Mouse (Mus musculus) G1E (cell line): ENCODE measurements around the gene Syne3. TPM values are rescaled to one million over a fixed set of nuclear protein-coding genes. Genes with fewer than 3 reads are reported as not detected.

Experiments used
- ATAC-seq: 2 replicates; pipeline ENCODE4 v1.8.0; 2016; ENCODE audit warnings: mild to moderate bottlenecking; ENCODE audit not compliant: insufficient number of reproducible peaks, poor library complexity, low FRiP score, severe bottlenecking; ENCODE audit errors: extremely low read depth
- DNase-seq: peaks from one replicate; pipeline ENCODE4 v3.0.0; 2012; ENCODE audit warnings: low spot score
- H3K27me3 ChIP-seq: 2 replicates; pipeline ENCODE4 v1.6.1; 2012; ENCODE audit warnings: mild to moderate bottlenecking, low read length, inconsistent platforms; ENCODE audit not compliant: insufficient read depth
- H3K36me3 ChIP-seq: replicated peaks from 2 replicates; pipeline ENCODE3; 2012; ENCODE audit warnings: mild to moderate bottlenecking, inconsistent platforms
- H3K4me1 ChIP-seq: 2 replicates; pipeline ENCODE4 v1.6.1; 2012; ENCODE audit warnings: low read depth, low read length, inconsistent platforms, mixed read lengths; ENCODE audit not compliant: insufficient read depth
- H3K4me3 ChIP-seq: 2 replicates; pipeline ENCODE4 v1.5.1; 2012; ENCODE audit warnings: low read depth, mild to moderate bottlenecking, inconsistent platforms, low read length, moderate library complexity, mixed read lengths
- H3K9me3 ChIP-seq: replicated peaks from 2 replicates; pipeline ENCODE4 v1.6.1; 2012; ENCODE audit warnings: inconsistent platforms
- CTCF ChIP-seq: IDR thresholded peaks from 2 replicates; pipeline ENCODE4 v1.5.1; 2012; ENCODE audit warnings: low read depth, low read length, inconsistent platforms, mixed read lengths
- GATA1 ChIP-seq: IDR thresholded peaks from 2 replicates; pipeline ENCODE4 v1.6.1; 2012; ENCODE audit warnings: borderline replicate concordance, low read length, inconsistent platforms, mixed read lengths
- GATA2 ChIP-seq: IDR thresholded peaks from 2 replicates; pipeline ENCODE4 v1.6.1; 2012; ENCODE audit warnings: low read depth, low read length, inconsistent platforms, borderline replicate concordance
- POLR2AphosphoS5 ChIP-seq: IDR thresholded peaks from 2 replicates; pipeline ENCODE4 v1.6.1; 2012; ENCODE audit warnings: low read depth, low read length, inconsistent platforms; ENCODE audit not compliant: insufficient replicate concordance
- TAL1 ChIP-seq: conservative IDR thresholded peaks from 2 replicates; pipeline ENCODE4 v1.6.1; 2012; ENCODE audit warnings: low read depth, low read length, inconsistent platforms, mixed read lengths
- polyA plus RNA-seq: library from polyadenylated mRNA; stranded (reverse); fragments of >175 nt; gene quantifications from 2 replicates; pipeline ENCODE4 v1.2.3, GENCODE M21; 2012
- total RNA-seq, 2 experiments: library from RNA; stranded (forward) in 1 of 2; stranded (reverse) in 1 of 2; fragments of 200-1000 nt in 1 of 2; fragments of >200 nt in 1 of 2; fragmentation: Nextera tagmentation in 1 of 2; gene quantifications; 2 replicates each; pipeline ENCODE4 v1.2.3; 2014 to 2017

Gene Syne3
- total and polyA plus RNA-seq, 3 experiments = 21.7 to 31.1 (median 27.9) TPM

GRCm38 (mm10) chr12:104990741-104991454 lies 18.7 kb downstream of the Syne3 start:
- DNase-seq (peak; percentile 92), ATAC-seq (peak; percentile 93)
- H3K4me1 ChIP-seq = peaks cover 84% of the 10 kb centered on the region

GRCm38 (mm10) chr12:104987936-104988335 lies 21.7 kb downstream of the Syne3 start:
- TF ChIP-seq CTCF (no peak), TAL1 (no peak), GATA2 (no peak), POLR2AphosphoS5 (no peak), GATA1 (no peak)
- no peaks in the 10 kb centered on the region for H3K27me3 ChIP-seq
- H3K36me3 ChIP-seq = peaks cover 93% of the 10 kb centered on the region
- H3K4me1 ChIP-seq = peaks cover 81% of the 10 kb centered on the region
- DNase-seq = no peak
- ATAC-seq = no peak
- H3K4me3 ChIP-seq = no peak overlapping the region
- H3K9me3 ChIP-seq = no peaks in the 10 kb centered on the region

More at GRCm38 (mm10) chr12:104990741-104991454, 18.7 kb downstream of the Syne3 start:
- no peaks in the 10 kb centered on the region for H3K27me3 ChIP-seq
- peaks cover 88% of the 10 kb centered on the region for H3K36me3 ChIP-seq
- H3K9me3 ChIP-seq = no peaks in the 10 kb centered on the region
- peak overlapping the region; percentile 17 for H3K4me3 ChIP-seq
- TF ChIP-seq POLR2AphosphoS5 = no peak
- TF ChIP-seq TAL1 = 0 out of 2 replicates have a peak, but pooled peaks have one; percentile 24
- no peak for TF ChIP-seq GATA1

GRCm38 (mm10) chr12:104986781-104987180 lies 22.8 kb downstream of the Syne3 start:
- Histone ChIP-seq H3K4me3 (no peak overlapping the region), H3K36me3 (peaks cover 92% of the 10 kb centered on the region), H3K27me3 (no peaks in the 10 kb centered on the region), H3K9me3 (0 out of 2 replicates have a peak, but pooled peaks cover 2% of the 10 kb centered on the region), H3K4me1 (peaks cover 72% of the 10 kb centered on the region)
- DNase-seq (no peak), ATAC-seq (no peak)
- no peak for TF ChIP-seq GATA1
- no peak for TF ChIP-seq TAL1
- TF ChIP-seq POLR2AphosphoS5 = no peak
- no peak for TF ChIP-seq GATA2
- TF ChIP-seq CTCF = no peak

DNA sequence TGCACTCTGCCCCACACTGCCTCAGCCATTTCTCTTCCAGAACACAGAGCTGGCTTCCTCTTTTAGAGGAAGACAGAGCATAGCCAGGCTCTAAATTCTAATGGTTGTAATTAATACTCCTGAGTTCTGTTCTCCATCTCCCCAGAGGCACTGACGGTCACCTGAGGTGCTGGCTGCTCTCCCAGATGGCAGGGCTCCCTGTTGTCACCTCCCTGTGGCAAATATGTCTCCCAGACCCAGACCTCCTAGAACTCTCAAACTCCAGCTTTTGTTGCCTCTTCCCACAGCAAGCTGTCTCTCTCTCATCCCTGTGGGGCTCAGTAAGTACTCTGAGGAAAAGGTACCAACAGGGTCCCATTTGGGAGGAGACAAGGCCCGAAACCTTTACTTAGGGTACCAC lies 23.6 kb downstream of the Syne3 start:
- Histone ChIP-seq H3K36me3 (peaks cover 96% of the 10 kb centered on the region), H3K4me1 (peaks cover 70% of the 10 kb centered on the region)
- DNase-seq = no peak

GRCm38 (mm10) chr12:104985088-104985487 lies 24.5 kb downstream of the Syne3 start:
- Histone ChIP-seq H3K4me1 (peaks cover 61% of the 10 kb centered on the region), H3K4me3 (no peak overlapping the region), H3K36me3 (peaks cover 89% of the 10 kb centered on the region), H3K9me3 (0 out of 2 replicates have a peak, but pooled peaks cover 2% of the 10 kb centered on the region), H3K27me3 (no peaks in the 10 kb centered on the region)
- no peak for TF ChIP-seq GATA2
- 0 out of 2 replicates have a peak, but pooled peaks have one; percentile 24 for TF ChIP-seq CTCF
- ATAC-seq (no peak), DNase-seq (no peak)

More for the DNA sequence above, 23.6 kb downstream of the Syne3 start:
- 0 out of 2 replicates have a peak, but pooled peaks cover 2% of the 10 kb centered on the region for H3K9me3 ChIP-seq
- no peak for ATAC-seq
- no peak for TF ChIP-seq TAL1
- H3K27me3 ChIP-seq = no peaks in the 10 kb centered on the region
- no peak overlapping the region for H3K4me3 ChIP-seq

DNA sequence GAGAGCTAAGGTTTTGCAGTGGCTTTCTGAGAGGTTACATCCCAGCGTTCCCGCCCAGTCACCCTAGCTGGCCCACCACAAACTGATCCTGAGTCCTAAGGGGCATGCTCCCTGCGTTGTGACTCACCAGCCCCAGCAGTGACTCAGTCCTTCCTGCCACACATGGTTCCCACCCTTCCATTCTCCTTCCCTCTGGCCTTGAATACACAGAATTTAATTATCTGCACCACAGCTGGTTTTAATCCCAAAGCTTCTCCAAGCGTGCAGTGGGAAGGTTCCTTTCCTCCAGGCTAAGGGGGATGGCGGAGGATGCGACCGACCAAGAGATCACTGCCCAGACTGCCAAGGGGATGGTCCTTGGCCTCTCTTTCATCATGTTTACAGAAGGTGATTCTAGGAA lies 26.1 kb downstream of the Syne3 start:
- H3K4me3 ChIP-seq = no peak overlapping the region
- no peaks in the 10 kb centered on the region for H3K27me3 ChIP-seq
- H3K9me3 ChIP-seq = 0 out of 2 replicates have a peak, but pooled peaks cover 4% of the 10 kb centered on the region
- ATAC-seq (no peak), DNase-seq (no peak)
- TF ChIP-seq GATA2 (no peak), CTCF (no peak), GATA1 (no peak), POLR2AphosphoS5 (no peak), TAL1 (no peak)
- H3K36me3 ChIP-seq = peaks cover 91% of the 10 kb centered on the region
- H3K4me1 ChIP-seq = peaks cover 52% of the 10 kb centered on the region
